Mouse (Mus musculus) testis, postnatal 14 days (tissue): ENCODE results near the gene E130114P18Rik.

ENCODE experiments used
- DNase-seq: peaks from one replicate; pipeline ENCODE4 v3.0.0; 2021; ENCODE audit warnings: low spot score

E130114P18Rik gene

GRCm38 (mm10) chr4:97805255-97805654 lies 27.4 kb upstream of the E130114P18Rik start:
- DNase-seq = no peak

GRCm38 (mm10) chr4:97804638-97805037 lies 26.8 kb upstream of the E130114P18Rik start:
- DNase-seq = no peak

- DNase-seq = no peak
These were observed 25.9 kb upstream of the E130114P18Rik start for GRCm38 (mm10) chr4:97803791-97804190.

- no peak for DNase-seq
These were observed 18.6 kb upstream of the E130114P18Rik start for GRCm38 (mm10) chr4:97796505-97796904.

- no peak for DNase-seq
These were observed 18.1 kb upstream of the E130114P18Rik start for GRCm38 (mm10) chr4:97795957-97796356.

GRCm38 (mm10) chr4:97794865-97795264 lies 17.0 kb upstream of the E130114P18Rik start:
- DNase-seq = no peak

GRCm38 (mm10) chr4:97793931-97794330 lies 16.1 kb upstream of the E130114P18Rik start:
- DNase-seq = no peak

GRCm38 (mm10) chr4:97788537-97788936 lies 10.7 kb upstream of the E130114P18Rik start:
- DNase-seq = no peak

- DNase-seq = no peak
These were observed 9.6 kb upstream of the E130114P18Rik start for GRCm38 (mm10) chr4:97787515-97787914.

GRCm38 (mm10) chr4:97786571-97786970 lies 8.7 kb upstream of the E130114P18Rik start:
- no peak for DNase-seq

- DNase-seq = no peak
These were observed 7.8 kb upstream of the E130114P18Rik start for GRCm38 (mm10) chr4:97785547-97786271.

GRCm38 (mm10) chr4:97784236-97784635 lies 6.4 kb upstream of the E130114P18Rik start:
- DNase-seq = no peak

GRCm38 (mm10) chr4:97783073-97783879 lies 5.4 kb upstream of the E130114P18Rik start:
- DNase-seq = no peak

GRCm38 (mm10) chr4:97782497-97782896 lies 4.6 kb upstream of the E130114P18Rik start:
- DNase-seq = no peak

- DNase-seq = no peak
These were observed 4.2 kb upstream of the E130114P18Rik start for GRCm38 (mm10) chr4:97782069-97782468.

- DNase-seq = no peak
These were observed 3.0 kb upstream of the E130114P18Rik start for GRCm38 (mm10) chr4:97780666-97781435.

GRCm38 (mm10) chr4:97780024-97780423 lies 2.1 kb upstream of the E130114P18Rik start:
- DNase-seq = no peak

GRCm38 (mm10) chr4:97779003-97779930 lies 1.4 kb upstream of the E130114P18Rik start:
- no peak for DNase-seq

- DNase-seq = no peak
These were observed 529 bp upstream of the E130114P18Rik start for GRCm38 (mm10) chr4:97778211-97779002.

- DNase-seq = peak; percentile 33
These were observed 685 bp downstream of the E130114P18Rik start for GRCm38 (mm10) chr4:97777081-97777705.
